Mouse (Mus musculus): Measurements from ENCODE around the gene Apoc2.

DNA sequence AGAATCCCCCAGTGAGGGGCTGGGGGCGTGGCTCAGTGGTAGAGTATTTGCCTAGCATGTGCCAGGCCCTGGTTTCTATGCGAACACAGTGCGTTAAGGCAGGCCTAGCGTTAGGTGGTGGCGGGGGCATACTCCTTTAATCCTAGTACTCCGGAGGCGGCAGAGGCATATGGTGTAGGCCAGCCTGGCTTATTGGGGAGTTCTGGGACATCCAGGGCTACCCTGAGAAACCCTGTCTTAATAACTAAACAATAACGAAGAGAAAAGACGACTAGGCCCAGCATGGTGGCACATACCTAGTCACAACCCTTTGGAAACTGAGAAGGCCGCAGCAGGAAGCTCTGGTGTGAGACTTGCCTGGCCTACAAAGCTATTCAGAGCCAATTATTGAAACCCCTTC lies 10.4 kb upstream of the Apoc2 start:
- TF ChIP-seq CTCF (IDR thresholded peaks at IDR 0.05; ENCODE audit: insufficient read depth, low read depth, low read length) (no peak), POLR2A (IDR thresholded peaks at IDR 0.05; ENCODE audit: insufficient read depth, low read depth, low read length) (no peak)
